Mouse (Mus musculus) adrenal gland (tissue): Measurements from ENCODE around the gene Zfp553.

Experiments used
- intact Hi-C: fragments of 180-260 bp; cut with DNase I; formaldehyde crosslinking; loops from one replicate; pipeline ENCODE4 v1.15.1; 2025
- long read RNA-seq, 2 experiments: library from polyadenylated mRNA; unstranded; transcript quantifications; one replicate each; pipeline ENCODE4 v2.0.0; 2020; ENCODE audit warnings: borderline replicate concordance in 1 of 2; ENCODE audit not compliant: insufficient replicate concordance in 1 of 2

Zfp553 gene
- long read RNA-seq, experiment 1, transcript Zfp553-202 (2 exons, 3,342 nt), result major isoform, 9 of 18 reads
- long read RNA-seq, experiment 1, partial matches to known transcripts, result 0 of 18 reads
- long read RNA-seq, experiment 1, other reads (novel, unspliced or antisense), result 3 of 18 reads
- long read RNA-seq, experiment 2, transcript Zfp553-202 (2 exons, 3,342 nt), result major isoform, 7 of 10 reads
- long read RNA-seq, experiment 2, partial matches to known transcripts, result 0 of 10 reads
- long read RNA-seq, experiment 2, other reads (novel, unspliced or antisense), result 1 of 10 reads

GRCm38 (mm10) chr7:127232622-127233367 is at the start of gene Zfp553, which contains the start of gene Sept1:
TSS of gene Zfp553 (plus strand) at chr7:127233061.
TSS of gene Sept1 (minus strand) at chr7:127233130.
- intact Hi-C loops, result no loop called here

GRCm38 (mm10) chr7:127183345-127183744 is 49.5 kb upstream of the Zfp553 start:
- intact Hi-C loops, result no loop called here

- intact Hi-C loops, result no loop called here
Measured at GRCm38 (mm10) chr7:127183828-127184227, 49.0 kb upstream of the Zfp553 start.

GRCm38 (mm10) chr7:127184720-127185119 is 48.1 kb upstream of the Zfp553 start:
- intact Hi-C loops, result no loop called here

- intact Hi-C loops, result no loop called here
Measured at GRCm38 (mm10) chr7:127185601-127186000, 47.3 kb upstream of the Zfp553 start.

- intact Hi-C loops, result no loop called here
Measured at GRCm38 (mm10) chr7:127187351-127187750, 45.5 kb upstream of the Zfp553 start.

- intact Hi-C loops, result no loop called here
Measured at GRCm38 (mm10) chr7:127188305-127189276, 44.3 kb upstream of the Zfp553 start.

GRCm38 (mm10) chr7:127190672-127191071 is 42.2 kb upstream of the Zfp553 start:
- intact Hi-C loops, result no loop called here

GRCm38 (mm10) chr7:127192989-127193388 is 39.9 kb upstream of the Zfp553 start:
- intact Hi-C loops, result no loop called here

- intact Hi-C loops, result no loop called here
Measured at GRCm38 (mm10) chr7:127194011-127194632, 38.7 kb upstream of the Zfp553 start.

- intact Hi-C loops, result no loop called here
Measured at GRCm38 (mm10) chr7:127194633-127195029, 38.2 kb upstream of the Zfp553 start.

GRCm38 (mm10) chr7:127195544-127196295 is 37.1 kb upstream of the Zfp553 start, which contains the start of gene Cd2bp2:
TSS of gene Cd2bp2 (minus strand) at chr7:127196050.
- intact Hi-C loops, result no loop called here

GRCm38 (mm10) chr7:127196484-127196883 is 36.4 kb upstream of the Zfp553 start:
- intact Hi-C loops, result no loop called here

- intact Hi-C loops, result no loop called here
Measured at GRCm38 (mm10) chr7:127206606-127207005, 26.3 kb upstream of the Zfp553 start.

GRCm38 (mm10) chr7:127207374-127208294 is 25.2 kb upstream of the Zfp553 start:
- intact Hi-C loops, result no loop called here

GRCm38 (mm10) chr7:127208295-127208552 is 24.6 kb upstream of the Zfp553 start, which contains the start of gene Tbc1d10b:
TSS of gene Tbc1d10b (minus strand) at chr7:127208468.
- intact Hi-C loops, result no loop called here

GRCm38 (mm10) chr7:127208553-127209438 is 24.1 kb upstream of the Zfp553 start, which contains the start of gene Mylpf:
TSS of gene Mylpf (plus strand) at chr7:127208890.
- intact Hi-C loops, result no loop called here

GRCm38 (mm10) chr7:127209851-127210250 is 23.0 kb upstream of the Zfp553 start:
- intact Hi-C loops, result no loop called here
